Mouse (Mus musculus) bone marrow, adult 2 months (tissue): ENCODE measurements around the gene Btbd19. TPM values are rescaled to one million over a fixed set of nuclear protein-coding genes. Genes with fewer than 3 reads are reported as not detected.

ENCODE experiments used
- H3K27ac ChIP-seq: fragments of 200-500 bp; 2 replicates; pipeline ENCODE4 v1.5.1; 2012; ENCODE audit warnings: low read depth, mild to moderate bottlenecking, control low read depth, inconsistent platforms, low read length; ENCODE audit not compliant: control insufficient read depth, poor library complexity, insufficient read depth
- H3K4me1 ChIP-seq: fragments of 200-500 bp; 2 replicates; pipeline ENCODE4 v1.6.1; 2011; ENCODE audit warnings: low read length; ENCODE audit not compliant: control insufficient read depth, insufficient read depth
- H3K4me3 ChIP-seq: fragments of 200-500 bp; replicated peaks from 2 replicates; pipeline ENCODE3; 2011; ENCODE audit warnings: mild to moderate bottlenecking, low read depth, low read length, control low read depth; ENCODE audit not compliant: control insufficient read depth
- CTCF ChIP-seq: fragments of 200-500 bp; IDR thresholded peaks from 2 replicates; pipeline ENCODE4 v1.5.1; 2011; ENCODE audit warnings: low read length, control low read depth; ENCODE audit not compliant: control insufficient read depth, insufficient read depth
- POLR2A ChIP-seq: fragments of 200-500 bp; IDR thresholded peaks from 2 replicates; pipeline ENCODE4 v1.6.1; 2011; ENCODE audit warnings: low read depth, mild to moderate bottlenecking, control low read depth, low read length, borderline replicate concordance; ENCODE audit not compliant: control insufficient read depth
- WGBS: fragments of 180-500 bp; shearing (Covaris S2); methylation state at CpG from one replicate; pipeline ENCODE4 v1.1.7; 2018; 5-methylcytosine and 5-hydroxymethylcytosine counted together
- polyA plus RNA-seq: library from polyadenylated mRNA; stranded (reverse); fragments of >200 nt; gene quantifications from 2 replicates; pipeline ENCODE4 v1.2.4, GENCODE M21; 2011; ENCODE audit warnings: low replicate concordance; ENCODE audit not compliant: missing spikeins, insufficient read depth, insufficient read length

The Btbd19 gene
- polyA plus RNA-seq, 1 experiment, result 7.0 TPM

DNA sequence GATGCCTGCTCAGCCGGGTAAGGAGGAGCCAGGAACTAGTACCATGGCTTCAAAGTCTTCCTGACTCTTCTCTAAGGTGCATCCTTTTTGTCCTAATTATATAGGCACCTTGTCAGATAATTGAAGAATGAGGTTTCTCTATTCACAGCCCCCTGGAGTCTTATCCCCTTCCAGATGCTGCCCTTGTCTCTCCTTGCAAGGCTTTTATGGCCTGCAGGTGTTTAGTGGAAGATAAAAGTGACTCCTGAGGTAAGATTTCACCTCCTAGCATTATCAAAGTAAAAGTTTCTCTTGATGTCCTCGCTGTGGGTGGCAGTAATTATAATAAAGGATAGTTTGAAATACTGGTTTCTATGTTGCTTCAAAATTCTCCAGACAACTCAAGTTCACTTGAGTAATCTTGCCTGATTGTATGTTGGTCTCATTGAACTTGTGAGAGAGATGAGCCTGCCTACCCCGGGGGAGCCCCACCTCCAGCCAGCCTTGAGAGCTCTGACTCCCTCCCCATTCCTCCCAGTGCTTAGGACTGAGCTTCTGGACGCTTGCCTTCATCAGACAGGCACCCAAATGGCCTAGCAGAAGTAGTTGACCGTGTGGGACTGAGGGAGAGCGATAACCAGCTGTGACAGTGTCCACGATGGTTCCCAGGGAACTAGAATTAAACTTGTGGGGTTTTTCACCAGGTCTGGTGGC lies 37.4 kb downstream of the Btbd19 start:
- 78% methylated on average over 7 of the region's 7 CpGs for WGBS
- Histone ChIP-seq H3K4me1 (no peaks in the 10 kb centered on the region), H3K4me3 (no peak overlapping the region), H3K27ac (no peak overlapping the region)
- TF ChIP-seq CTCF (no peak), POLR2A (no peak)

DNA sequence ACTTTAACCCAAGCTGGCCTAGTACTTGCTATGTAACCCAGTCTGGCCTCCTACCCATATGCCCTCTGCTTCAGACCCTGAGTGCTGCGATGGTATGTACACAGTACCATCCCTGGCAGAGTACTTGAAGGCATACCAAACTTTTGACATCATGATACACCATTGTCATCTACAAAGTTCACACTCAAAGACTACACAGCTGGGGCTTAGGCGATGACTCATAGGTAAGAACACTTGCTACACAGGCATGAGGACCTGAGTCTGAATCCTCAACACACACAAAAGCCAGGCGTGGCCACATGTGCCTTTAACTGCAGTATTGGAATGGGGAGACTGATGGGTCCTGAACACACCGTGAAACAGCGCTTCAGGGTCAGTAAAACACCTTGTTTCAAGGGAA lies 54.3 kb downstream of the Btbd19 start:
- H3K27ac ChIP-seq, result no peak overlapping the region
- no peaks in the 10 kb centered on the region for H3K4me1 ChIP-seq
- no peak overlapping the region for H3K4me3 ChIP-seq
- WGBS, result 90% methylated on average over 5 of the region's 5 CpGs
- TF ChIP-seq CTCF (no peak), POLR2A (no peak)

DNA sequence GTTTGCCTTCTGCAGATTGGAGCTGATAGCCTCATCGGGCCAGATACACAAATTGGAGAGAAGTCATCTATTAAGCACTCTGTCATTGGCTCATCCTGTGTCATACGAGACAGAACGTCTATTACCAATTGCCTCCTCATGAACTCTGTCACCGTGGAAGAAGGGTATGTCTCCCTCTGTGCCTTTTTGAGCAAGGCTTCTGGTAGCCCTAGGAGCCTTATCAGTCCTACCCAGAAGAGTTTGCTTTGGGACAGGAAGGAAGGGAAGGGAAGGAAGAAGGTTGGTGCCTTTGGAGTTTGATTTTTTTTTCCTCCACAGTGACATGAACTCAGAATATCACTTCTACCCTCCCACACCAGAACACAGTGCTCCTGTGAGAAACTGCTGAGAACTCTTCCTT lies 54.9 kb downstream of the Btbd19 start:
- H3K4me3 ChIP-seq, result no peak overlapping the region
- no peak overlapping the region for H3K27ac ChIP-seq
- TF ChIP-seq CTCF (no peak), POLR2A (no peak)
- no peaks in the 10 kb centered on the region for H3K4me1 ChIP-seq
- 58% methylated on average over 4 of the region's 4 CpGs for WGBS

DNA sequence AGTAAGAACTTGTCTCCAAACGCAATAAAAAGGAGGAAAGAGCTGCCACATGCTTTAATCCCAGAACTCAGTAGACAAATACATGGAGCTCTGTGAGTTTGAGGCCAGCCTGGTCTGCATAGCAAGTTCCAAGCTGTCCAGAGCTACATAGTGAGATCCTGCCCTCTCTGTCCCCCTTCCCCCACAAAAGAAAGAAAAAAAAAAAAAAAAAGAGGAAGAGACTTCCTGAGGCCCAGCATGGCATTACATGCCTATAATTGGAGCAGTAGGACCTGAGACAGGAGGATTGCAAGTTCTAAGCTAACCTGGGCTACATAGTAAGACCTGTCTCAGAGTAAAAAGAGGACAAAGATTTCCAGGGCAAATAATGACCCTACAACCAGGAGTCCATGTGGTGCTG lies 55.9 kb downstream of the Btbd19 start:
- Histone ChIP-seq H3K4me3 (no peak overlapping the region), H3K4me1 (no peaks in the 10 kb centered on the region), H3K27ac (no peak overlapping the region)
- TF ChIP-seq POLR2A, result no peak
- no peak for TF ChIP-seq CTCF
- 74% methylated on average over 1 of the region's 1 CpGs for WGBS

Other genes with a start within 250 kb of the Btbd19 start
- 0.72 TPM in 1 of 2 replicates, not detected in the other for gene Zswim5, start 248.3 kb downstream of the Btbd19 start, polyA plus RNA-seq
- gene Urod, start 131.3 kb downstream of the Btbd19 start, polyA plus RNA-seq, result 442 and 477 TPM in 2 replicates
- gene Hectd3, start 130.4 kb downstream of the Btbd19 start, polyA plus RNA-seq, result 10.3 and 18.7 TPM in 2 replicates
- 13.1 and 23.4 TPM in 2 replicates for gene Eif2b3, start 106.3 kb downstream of the Btbd19 start, polyA plus RNA-seq
- 1.5 and 2.8 TPM in 2 replicates for gene Ptch2, start 29.6 kb downstream of the Btbd19 start, polyA plus RNA-seq
- gene Tctex1d4, start 1.1 kb upstream of the Btbd19 start, polyA plus RNA-seq, result not detected in 2 replicates
- gene Plk3, start 8.2 kb upstream of the Btbd19 start, polyA plus RNA-seq, result 3.1 and 7.8 TPM in 2 replicates
- 2,334 and 3,425 TPM in 2 replicates for gene Rps8, start 30.5 kb upstream of the Btbd19 start, polyA plus RNA-seq
- 18.5 and 33.6 TPM in 2 replicates for gene Kif2c, start 56.9 kb upstream of the Btbd19 start, polyA plus RNA-seq
- 1.7 TPM in 1 of 2 replicates, not detected in the other for gene Tmem53, start 126.2 kb upstream of the Btbd19 start, polyA plus RNA-seq
- not detected in 2 replicates for gene Armh1, start 126.4 kb upstream of the Btbd19 start, polyA plus RNA-seq